Mouse (Mus musculus) left cerebral cortex, adult 2 months (tissue): Measurements from ENCODE around the gene Cmc4. TPM values are rescaled to one million over a fixed set of nuclear protein-coding genes. Genes with fewer than 3 reads are reported as not detected.

ENCODE experiments used
- DNase-seq, 2 experiments: peaks; one replicate each; pipeline ENCODE4 v3.0.0; 2021 to 2022; ENCODE audit warnings: low spot score in 2 of 2, mixed read lengths in 1 of 2; ENCODE audit errors: extremely low spot score in 1 of 2
- H3K27ac ChIP-seq: fragments of 200-600 bp; 2 replicates; pipeline ENCODE4 v1.8.1; 2022
- H3K4me3 ChIP-seq: fragments of 200-600 bp; 2 replicates; pipeline ENCODE4 v1.8.1; 2022
- CTCF ChIP-seq: fragments of 200-600 bp; IDR thresholded peaks from 2 replicates; pipeline ENCODE4 v1.8.1; 2022; ENCODE audit warnings: antibody characterized with exemption, mild to moderate bottlenecking, moderate library complexity
- intact Hi-C: fragments of 180-260 bp; cut with DNase I; formaldehyde crosslinking; loops from one replicate; pipeline ENCODE4 v1.15.1; 2025
- total RNA-seq, 2 experiments: library from RNA; stranded (reverse); gene quantifications; 2 replicates each; pipeline ENCODE4 v1.2.3; 2021

Gene Cmc4
- total RNA-seq, 2 experiments from 2014 or later: 14.1 to 14.4 TPM

DNA sequence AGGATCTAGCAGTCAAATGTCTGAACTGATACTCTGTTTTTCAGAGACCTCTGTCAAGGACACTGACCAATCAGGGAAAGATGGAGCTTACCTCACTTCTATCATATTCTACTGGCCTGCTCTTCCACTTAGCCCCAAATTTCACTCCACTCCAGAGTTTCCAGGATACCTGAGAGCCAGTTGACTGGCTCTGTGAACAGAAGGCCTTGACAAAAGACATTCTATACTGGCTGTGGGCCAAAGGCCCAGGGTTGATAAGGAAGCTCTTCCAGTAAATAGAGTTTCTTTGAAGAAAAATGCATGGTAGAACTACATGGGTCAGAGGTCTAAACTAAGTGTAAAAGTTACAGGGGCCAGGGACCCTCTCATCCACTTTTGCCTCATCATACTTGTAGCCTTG, 46.2 kb downstream of the Cmc4 start:
- no peak for DNase-seq
- intact Hi-C loops: no loop called here
- H3K4me3 ChIP-seq: no peak overlapping the region
- no peak for TF ChIP-seq CTCF
- H3K27ac ChIP-seq: no peak overlapping the region

Other genes with a start within 250 kb of the Cmc4 start
- gene Fundc2, start 34.2 kb downstream of the Cmc4 start, total RNA-seq: 10 to 100 TPM; 51.6 to 51.8 TPM
- 1 to 10 TPM; 3.6 TPM for gene F8, start 34.0 kb downstream of the Cmc4 start, total RNA-seq
- gene Mtcp1, start within 50 bp of the Cmc4 start, total RNA-seq: 10 to 100 TPM in 1 of 2 experiments, 1 to 10 TPM in 1; 9.2 to 10.5 TPM
- 10 to 100 TPM; 30.9 to 37.1 TPM for gene Brcc3, start within 50 bp of the Cmc4 start, total RNA-seq
- gene Vbp1, start 97.7 kb upstream of the Cmc4 start, total RNA-seq: 10 to 100 TPM; 63.6 to 64.8 TPM
- 10 to 100 TPM; 37.6 to 38.8 TPM for gene Rab39b, start 161.6 kb upstream of the Cmc4 start, total RNA-seq